Mouse (Mus musculus): ENCODE results near the gene Pld2. TPM values are rescaled to one million over a fixed set of nuclear protein-coding genes. Genes with fewer than 3 reads are reported as not detected.

Gene Pld2
- polyA plus RNA-seq, 1 experiment from 2014 or later: 13.0 TPM

GRCm38 (mm10) chr11:70596094-70596493, 56.2 kb downstream of the Pld2 start:
- Histone ChIP-seq H3K36me3 (ENCODE audit: control insufficient read depth, insufficient read depth, low read length) (peaks cover 20% of the 10 kb centered on the region), H3K27me3 (ENCODE audit: control insufficient read depth, insufficient read depth, low read length) (no peaks in the 10 kb centered on the region), H3K4me1 (ENCODE audit: control insufficient read depth, insufficient read depth, low read length) (no peaks in the 10 kb centered on the region), H3K4me3 (ENCODE audit: low read depth, low read length) (no peak overlapping the region), H3K9ac (replicated peaks; ENCODE audit: low read depth, low read length) (no peak overlapping the region), H3K9me3 (ENCODE audit: control insufficient read depth, low read depth, low read length) (no peaks in the 10 kb centered on the region), H3K27ac (ENCODE audit: low read length) (no peak overlapping the region; the same call in 1 of the 2 replicates), H3K4me2 (replicated peaks; ENCODE audit: low read depth, low read length) (no peak overlapping the region)
- WGBS: 63% methylated on average over 4 of the region's 4 CpGs
- ATAC-seq (ENCODE audit: insufficient number of reproducible peaks, insufficient read depth, low FRiP score, low read depth): no peak

- WGBS: 87% methylated on average over 6 of the region's 6 CpGs
- Histone ChIP-seq H3K9me3 (ENCODE audit: control insufficient read depth, low read depth, low read length) (no peaks in the 10 kb centered on the region), H3K4me2 (replicated peaks; ENCODE audit: low read depth, low read length) (no peak overlapping the region), H3K27ac (ENCODE audit: low read length) (no peak overlapping the region), H3K9ac (replicated peaks; ENCODE audit: low read depth, low read length) (no peak overlapping the region), H3K27me3 (ENCODE audit: control insufficient read depth, insufficient read depth, low read length) (no peaks in the 10 kb centered on the region), H3K4me1 (ENCODE audit: control insufficient read depth, insufficient read depth, low read length) (no peaks in the 10 kb centered on the region), H3K36me3 (ENCODE audit: control insufficient read depth, insufficient read depth, low read length) (peaks cover 25% of the 10 kb centered on the region), H3K4me3 (ENCODE audit: low read depth, low read length) (no peak overlapping the region)
- no peak for ATAC-seq (ENCODE audit: insufficient number of reproducible peaks, insufficient read depth, low FRiP score, low read depth)
Measured at GRCm38 (mm10) chr11:70597301-70597700, 57.4 kb downstream of the Pld2 start.

- no peaks in the 10 kb centered on the region for H3K27me3 ChIP-seq (ENCODE audit: control insufficient read depth, insufficient read depth, low read length)
- no peak overlapping the region for H3K4me2 ChIP-seq (replicated peaks; ENCODE audit: low read depth, low read length)
- H3K27ac ChIP-seq (ENCODE audit: low read length): no peak overlapping the region
- 89% methylated on average over 9 of the region's 9 CpGs for WGBS
- H3K36me3 ChIP-seq (ENCODE audit: control insufficient read depth, insufficient read depth, low read length): peaks cover 25% of the 10 kb centered on the region
- no peak for ATAC-seq (ENCODE audit: insufficient number of reproducible peaks, insufficient read depth, low FRiP score, low read depth)
- no peaks in the 10 kb centered on the region for H3K9me3 ChIP-seq (ENCODE audit: control insufficient read depth, low read depth, low read length)
- H3K9ac ChIP-seq (replicated peaks; ENCODE audit: low read depth, low read length): no peak overlapping the region
- no peaks in the 10 kb centered on the region for H3K4me1 ChIP-seq (ENCODE audit: control insufficient read depth, insufficient read depth, low read length)
- H3K4me3 ChIP-seq (ENCODE audit: low read depth, low read length): no peak overlapping the region
Measured at GRCm38 (mm10) chr11:70598451-70598953, 58.6 kb downstream of the Pld2 start.

GRCm38 (mm10) chr11:70605024-70605566, 65.2 kb downstream of the Pld2 start:
- Histone ChIP-seq H3K27ac (ENCODE audit: low read length) (no peak overlapping the region), H3K9me3 (ENCODE audit: control insufficient read depth, low read depth, low read length) (no peaks in the 10 kb centered on the region), H3K4me3 (ENCODE audit: low read depth, low read length) (no peak overlapping the region), H3K36me3 (ENCODE audit: control insufficient read depth, insufficient read depth, low read length) (peaks cover 46% of the 10 kb centered on the region), H3K27me3 (ENCODE audit: control insufficient read depth, insufficient read depth, low read length) (no peaks in the 10 kb centered on the region), H3K4me1 (ENCODE audit: control insufficient read depth, insufficient read depth, low read length) (no peaks in the 10 kb centered on the region), H3K4me2 (replicated peaks; ENCODE audit: low read depth, low read length) (no peak overlapping the region), H3K9ac (replicated peaks; ENCODE audit: low read depth, low read length) (no peak overlapping the region)
- ATAC-seq (ENCODE audit: insufficient number of reproducible peaks, insufficient read depth, low FRiP score, low read depth): 0 out of 2 replicates have a peak, but pooled peaks have one; percentile 23
- 54% methylated on average over 14 of the region's 14 CpGs for WGBS

- Histone ChIP-seq H3K4me1 (ENCODE audit: control insufficient read depth, insufficient read depth, low read length) (no peaks in the 10 kb centered on the region), H3K27me3 (ENCODE audit: control insufficient read depth, insufficient read depth, low read length) (no peaks in the 10 kb centered on the region), H3K27ac (ENCODE audit: low read length) (no peak overlapping the region), H3K36me3 (ENCODE audit: control insufficient read depth, insufficient read depth, low read length) (peaks cover 50% of the 10 kb centered on the region), H3K4me3 (ENCODE audit: low read depth, low read length) (no peak overlapping the region), H3K9ac (replicated peaks; ENCODE audit: low read depth, low read length) (no peak overlapping the region), H3K4me2 (replicated peaks; ENCODE audit: low read depth, low read length) (no peak overlapping the region), H3K9me3 (ENCODE audit: control insufficient read depth, low read depth, low read length) (no peaks in the 10 kb centered on the region)
- no peak for ATAC-seq (ENCODE audit: insufficient number of reproducible peaks, insufficient read depth, low FRiP score, low read depth)
- WGBS: 66% methylated on average over 12 of the region's 12 CpGs
Measured at GRCm38 (mm10) chr11:70606717-70607116, 66.9 kb downstream of the Pld2 start.

- Histone ChIP-seq H3K36me3 (ENCODE audit: control insufficient read depth, insufficient read depth, low read length) (peaks cover 53% of the 10 kb centered on the region), H3K4me3 (ENCODE audit: low read depth, low read length) (no peak overlapping the region), H3K9ac (replicated peaks; ENCODE audit: low read depth, low read length) (no peak overlapping the region), H3K4me1 (ENCODE audit: control insufficient read depth, insufficient read depth, low read length) (no peaks in the 10 kb centered on the region), H3K27ac (ENCODE audit: low read length) (no peak overlapping the region), H3K4me2 (replicated peaks; ENCODE audit: low read depth, low read length) (no peak overlapping the region), H3K27me3 (ENCODE audit: control insufficient read depth, insufficient read depth, low read length) (no peaks in the 10 kb centered on the region), H3K9me3 (ENCODE audit: control insufficient read depth, low read depth, low read length) (no peaks in the 10 kb centered on the region)
- 84% methylated on average over 9 of the region's 9 CpGs for WGBS
- no peak for ATAC-seq (ENCODE audit: insufficient number of reproducible peaks, insufficient read depth, low FRiP score, low read depth)
Measured at GRCm38 (mm10) chr11:70607611-70608010, 67.7 kb downstream of the Pld2 start.

Other genes starting within 250 kb of the Pld2 start
- gene Alox12e, start 217.4 kb upstream of the Pld2 start, polyA plus RNA-seq (2014; fragmentation: Nextera tagmentation; extraction: Ambion mirVana): not detected in 2 replicates
- gene Alox15, start 188.0 kb upstream of the Pld2 start, polyA plus RNA-seq (2014; fragmentation: Nextera tagmentation; extraction: Ambion mirVana): 2.4 and 4.1 TPM in 2 replicates
- gene Pelp1, start 130.0 kb upstream of the Pld2 start, polyA plus RNA-seq (2014; fragmentation: Nextera tagmentation; extraction: Ambion mirVana): 31.6 and 34.4 TPM in 2 replicates
- 15.9 and 17.2 TPM in 2 replicates for gene Arrb2, start 107.4 kb upstream of the Pld2 start, polyA plus RNA-seq (2014; fragmentation: Nextera tagmentation; extraction: Ambion mirVana)
- 48.6 and 49.8 TPM in 2 replicates for gene Med11, start 88.1 kb upstream of the Pld2 start, polyA plus RNA-seq (2014; fragmentation: Nextera tagmentation; extraction: Ambion mirVana)
- 0.39 and 0.50 TPM in 2 replicates for gene Zmynd15, start 80.6 kb upstream of the Pld2 start, polyA plus RNA-seq (2014; fragmentation: Nextera tagmentation; extraction: Ambion mirVana)
- 7.8 and 8.6 TPM in 2 replicates for gene Cxcl16, start 80.1 kb upstream of the Pld2 start, polyA plus RNA-seq (2014; fragmentation: Nextera tagmentation; extraction: Ambion mirVana)
- gene Tm4sf5, start 34.8 kb upstream of the Pld2 start, polyA plus RNA-seq (2014; fragmentation: Nextera tagmentation; extraction: Ambion mirVana): 38.6 and 45.2 TPM in 2 replicates
- 0.39 TPM in 1 of 2 replicates, not detected in the other for gene Vmo1, start 25.4 kb upstream of the Pld2 start, polyA plus RNA-seq (2014; fragmentation: Nextera tagmentation; extraction: Ambion mirVana)
- 0.43 and 0.81 TPM in 2 replicates for gene Gltpd2, start 20.9 kb upstream of the Pld2 start, polyA plus RNA-seq (2014; fragmentation: Nextera tagmentation; extraction: Ambion mirVana)
- 709 and 761 TPM in 2 replicates for gene Psmb6, start 14.7 kb upstream of the Pld2 start, polyA plus RNA-seq (2014; fragmentation: Nextera tagmentation; extraction: Ambion mirVana)
- gene Gm40193, start 7.1 kb upstream of the Pld2 start, polyA plus RNA-seq (2014; fragmentation: Nextera tagmentation; extraction: Ambion mirVana): not detected in 2 replicates
- gene Mink1, start 22.8 kb downstream of the Pld2 start, polyA plus RNA-seq (2014; fragmentation: Nextera tagmentation; extraction: Ambion mirVana): 23.0 and 23.9 TPM in 2 replicates
- not detected in 2 replicates for gene 4930544D05Rik, start 75.8 kb downstream of the Pld2 start, polyA plus RNA-seq (2014; fragmentation: Nextera tagmentation; extraction: Ambion mirVana)
- not detected in 2 replicates for gene Chrne, start 79.2 kb downstream of the Pld2 start, polyA plus RNA-seq (2014; fragmentation: Nextera tagmentation; extraction: Ambion mirVana)
- 0.21 and 0.22 TPM in 2 replicates for gene Gp1ba, start 99.1 kb downstream of the Pld2 start, polyA plus RNA-seq (2014; fragmentation: Nextera tagmentation; extraction: Ambion mirVana)
- gene Rnf167, start 107.2 kb downstream of the Pld2 start, polyA plus RNA-seq (2014; fragmentation: Nextera tagmentation; extraction: Ambion mirVana): 118 and 120 TPM in 2 replicates
- gene Slc25a11, start 107.4 kb downstream of the Pld2 start, polyA plus RNA-seq (2014; fragmentation: Nextera tagmentation; extraction: Ambion mirVana): 151 and 157 TPM in 2 replicates
- 2,006 and 2,065 TPM in 2 replicates for gene Pfn1, start 114.6 kb downstream of the Pld2 start, polyA plus RNA-seq (2014; fragmentation: Nextera tagmentation; extraction: Ambion mirVana)
- 12.3 and 14.5 TPM in 2 replicates for gene Eno3, start 117.1 kb downstream of the Pld2 start, polyA plus RNA-seq (2014; fragmentation: Nextera tagmentation; extraction: Ambion mirVana)
- gene Spag7, start 129.4 kb downstream of the Pld2 start, polyA plus RNA-seq (2014; fragmentation: Nextera tagmentation; extraction: Ambion mirVana): 147 and 170 TPM in 2 replicates
- 16.1 and 19.2 TPM in 2 replicates for gene Camta2, start 148.0 kb downstream of the Pld2 start, polyA plus RNA-seq (2014; fragmentation: Nextera tagmentation; extraction: Ambion mirVana)
- gene Inca1, start 160.1 kb downstream of the Pld2 start, polyA plus RNA-seq (2014; fragmentation: Nextera tagmentation; extraction: Ambion mirVana): 1.0 and 1.9 TPM in 2 replicates
- gene Kif1c, start 160.5 kb downstream of the Pld2 start, polyA plus RNA-seq (2014; fragmentation: Nextera tagmentation; extraction: Ambion mirVana): 9.0 and 11.8 TPM in 2 replicates
- gene Zfp3, start 224.1 kb downstream of the Pld2 start, polyA plus RNA-seq (2014; fragmentation: Nextera tagmentation; extraction: Ambion mirVana): 4.5 and 7.0 TPM in 2 replicates

All from stomach, embryonic 14.5 days (tissue).